Mouse (Mus musculus): ENCODE measurements around the gene Pdzrn3. TPM values are rescaled to one million over a fixed set of nuclear protein-coding genes. Genes with fewer than 3 reads are reported as not detected.

The Pdzrn3 gene
- polyA plus RNA-seq (2017; shearing (Covaris generic)): not detected

- no peak for ATAC-seq
Observed at GRCm38 (mm10) chr6:101377167-101377934, at the start of gene Pdzrn3. Gene Pdzrn3, minus strand, starts transcription at chr6:101377897.

- ATAC-seq: no peak
Observed at GRCm38 (mm10) chr6:101427296-101427695, 49.6 kb upstream of the Pdzrn3 start.

GRCm38 (mm10) chr6:101426301-101426700 lies 48.6 kb upstream of the Pdzrn3 start:
- ATAC-seq: no peak

- ATAC-seq: no peak
Observed at GRCm38 (mm10) chr6:101422084-101422954, 44.6 kb upstream of the Pdzrn3 start.

- no peak for ATAC-seq
Observed at GRCm38 (mm10) chr6:101418213-101418612, 40.5 kb upstream of the Pdzrn3 start.

GRCm38 (mm10) chr6:101411701-101412100 lies 34.0 kb upstream of the Pdzrn3 start:
- no peak for ATAC-seq

- no peak for ATAC-seq
Observed at GRCm38 (mm10) chr6:101411064-101411463, 33.4 kb upstream of the Pdzrn3 start.

GRCm38 (mm10) chr6:101396711-101397110 lies 19.0 kb upstream of the Pdzrn3 start:
- ATAC-seq: no peak

- ATAC-seq: no peak
Observed at GRCm38 (mm10) chr6:101395908-101396307, 18.2 kb upstream of the Pdzrn3 start.

- ATAC-seq: no peak
Observed at GRCm38 (mm10) chr6:101392801-101393117, 15.1 kb upstream of the Pdzrn3 start.

- ATAC-seq: no peak
Observed at GRCm38 (mm10) chr6:101392107-101392800, 14.6 kb upstream of the Pdzrn3 start.

- no peak for ATAC-seq
Observed at GRCm38 (mm10) chr6:101385490-101385889, 7.8 kb upstream of the Pdzrn3 start.

- ATAC-seq: no peak
Observed at GRCm38 (mm10) chr6:101384958-101385357, 7.3 kb upstream of the Pdzrn3 start.

GRCm38 (mm10) chr6:101384476-101384875 lies 6.8 kb upstream of the Pdzrn3 start:
- ATAC-seq: no peak

GRCm38 (mm10) chr6:101382891-101383290 lies 5.2 kb upstream of the Pdzrn3 start:
- ATAC-seq: no peak

- ATAC-seq: no peak
Observed at GRCm38 (mm10) chr6:101379546-101379945, 1.8 kb upstream of the Pdzrn3 start.

GRCm38 (mm10) chr6:101377935-101378609 lies 375 bp upstream of the Pdzrn3 start:
- ATAC-seq: no peak

- ATAC-seq: no peak
Observed at GRCm38 (mm10) chr6:101376511-101377166, 1.1 kb downstream of the Pdzrn3 start.

GRCm38 (mm10) chr6:101376049-101376448 lies 1.6 kb downstream of the Pdzrn3 start:
- ATAC-seq: no peak

- ATAC-seq: no peak
Observed at GRCm38 (mm10) chr6:101374721-101375120, 3.0 kb downstream of the Pdzrn3 start.

GRCm38 (mm10) chr6:101374186-101374585 lies 3.5 kb downstream of the Pdzrn3 start:
- ATAC-seq: no peak

GRCm38 (mm10) chr6:101372982-101373381 lies 4.7 kb downstream of the Pdzrn3 start:
- ATAC-seq: no peak
